Mouse (Mus musculus): ENCODE data around the gene Kpna1.

DNA sequence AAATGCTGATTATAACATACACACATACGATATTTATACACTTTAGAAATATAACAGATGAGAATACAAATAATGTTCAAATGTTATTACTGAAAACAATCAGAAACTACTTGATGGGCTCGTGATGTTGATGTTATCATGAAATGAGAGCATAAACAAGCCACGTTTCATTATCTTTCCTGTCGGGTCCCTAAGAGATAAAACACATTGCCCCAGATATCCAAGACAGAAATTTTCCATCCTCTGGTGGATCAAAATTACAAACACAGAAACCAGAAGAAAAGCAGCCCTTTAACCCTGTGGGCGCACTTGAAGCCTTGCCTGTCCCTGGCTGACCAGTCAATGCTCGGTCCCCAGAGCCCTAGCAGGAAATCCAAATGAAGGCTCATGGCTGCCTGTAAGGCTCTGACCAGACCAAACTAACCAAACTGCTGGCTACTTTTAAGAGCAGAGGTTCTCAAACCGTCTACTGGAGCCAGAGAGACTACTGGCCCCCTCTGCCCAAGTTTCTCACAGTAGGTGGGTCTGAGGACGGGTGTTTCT, 79.5 kb downstream of the Kpna1 start:
- TF ChIP-seq CTCF (IDR thresholded peaks at IDR 0.05; ENCODE audit: low read depth): no peak
- no peak for TF ChIP-seq EP300 (optimal IDR thresholded peaks at IDR 0.05)
